Mouse (Mus musculus) R1 (cell line): ENCODE measurements at regions not wholly inside any gene's neighbourhood (a gene's known extent, or its start where the extent isn't known, plus 50 kb on each side); places are given as distances from the start of the nearest gene placed in this dataset.

Experiments
- DNase-seq: peaks from one replicate; pipeline ENCODE4 v3.0.0-alpha.2; 2018; ENCODE audit warnings: low read depth, low spot score

DNA sequence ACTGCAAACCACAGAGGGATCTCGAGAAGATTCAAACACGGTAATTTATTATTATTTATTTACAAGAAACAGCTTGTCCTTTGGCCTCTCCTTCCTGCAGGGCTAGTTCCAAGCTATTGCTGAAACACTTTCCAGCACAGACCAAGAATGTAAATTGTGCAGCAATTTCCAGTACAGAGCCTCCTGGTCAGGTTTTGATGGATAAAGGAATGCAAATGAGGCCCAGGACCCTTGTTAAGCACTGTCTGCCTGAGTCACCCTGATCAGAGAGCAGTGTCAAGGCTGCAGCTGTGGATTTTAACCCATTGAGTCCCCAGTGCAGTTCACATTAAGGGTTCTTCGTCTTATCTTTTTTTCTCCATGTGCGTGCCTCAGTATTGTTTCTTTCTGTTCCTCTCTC lies 142.3 kb upstream of the Zkscan2 start:
- peak; percentile 31 for DNase-seq

DNA sequence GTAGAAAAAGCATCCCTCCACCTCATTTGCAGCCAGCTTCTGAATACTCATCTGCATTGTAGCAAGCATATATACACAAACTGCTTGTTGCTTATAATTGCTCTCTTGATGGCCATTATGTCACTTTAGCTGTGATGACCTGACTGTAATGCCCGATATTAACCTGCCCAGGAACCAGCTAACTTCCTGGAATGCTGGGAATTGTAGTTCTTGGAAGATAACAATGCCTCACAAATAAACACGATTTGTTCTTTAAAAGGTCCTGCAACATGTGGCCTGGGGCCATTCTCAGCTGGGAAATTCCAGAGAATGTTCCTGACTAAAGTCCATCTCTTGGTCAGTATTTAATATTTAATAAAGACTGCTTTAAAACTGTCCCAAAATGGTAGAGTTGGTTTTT lies 143.2 kb upstream of the Zkscan2 start:
- no peak for DNase-seq

DNA sequence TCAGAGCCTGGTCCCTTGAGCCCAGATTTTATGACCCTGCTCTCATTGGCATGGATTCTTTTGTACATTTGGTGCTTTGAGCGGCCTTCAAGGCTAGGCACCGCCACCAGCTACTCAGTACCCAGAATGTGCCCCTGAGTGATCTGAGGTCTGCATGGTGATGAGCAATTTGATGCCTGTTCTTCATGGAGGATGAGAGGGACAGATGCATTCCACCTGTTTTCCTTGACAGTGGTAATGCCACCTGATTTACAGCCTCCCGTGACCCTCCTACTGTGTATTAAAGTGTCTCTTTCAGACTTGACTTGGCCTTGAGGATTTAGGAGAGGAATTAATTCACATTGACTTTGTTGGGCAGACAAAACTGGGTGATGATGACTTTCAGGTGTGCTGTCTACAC lies 145.3 kb upstream of the Zkscan2 start:
- no peak for DNase-seq

DNA sequence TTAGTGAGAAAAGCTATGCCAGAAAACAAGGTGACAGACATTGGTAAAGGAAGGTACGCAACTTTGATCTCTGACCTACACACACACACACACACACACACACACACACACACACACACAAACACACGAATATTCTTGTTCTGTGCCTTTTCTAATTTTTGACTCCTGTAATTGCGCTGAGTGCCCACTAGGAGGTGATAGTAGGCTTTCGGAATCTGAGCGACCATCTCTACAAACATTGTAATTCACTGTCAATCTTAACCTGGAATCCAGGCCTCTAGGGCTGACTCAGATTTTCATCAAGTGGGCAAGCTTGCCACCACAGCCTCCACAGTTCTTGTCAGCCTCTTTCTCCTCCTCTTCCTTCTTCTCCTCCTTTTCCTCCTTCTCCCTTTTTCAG lies 165.2 kb upstream of the Zkscan2 start:
- DNase-seq = peak; percentile 22

DNA sequence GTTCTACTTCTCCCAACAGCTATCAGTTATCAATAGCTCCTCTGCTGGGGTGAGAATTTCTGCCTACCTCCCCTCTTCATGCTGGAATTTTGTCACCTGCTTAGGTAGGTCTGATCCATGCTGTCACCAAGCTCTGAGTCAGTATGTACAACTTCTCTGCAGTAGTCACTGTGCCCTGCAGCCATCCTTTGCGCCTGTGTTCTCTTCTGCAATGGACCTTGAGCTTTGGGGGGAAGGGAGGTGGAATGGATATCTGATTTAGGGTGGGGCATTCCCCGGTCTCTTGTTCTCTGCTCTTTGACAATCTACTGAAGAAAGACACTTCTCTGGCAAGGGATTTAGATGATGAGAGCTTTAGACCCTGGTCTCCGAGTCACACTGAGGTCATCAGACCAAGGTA lies 184.5 kb upstream of the Zkscan2 start:
- no peak for DNase-seq

DNA sequence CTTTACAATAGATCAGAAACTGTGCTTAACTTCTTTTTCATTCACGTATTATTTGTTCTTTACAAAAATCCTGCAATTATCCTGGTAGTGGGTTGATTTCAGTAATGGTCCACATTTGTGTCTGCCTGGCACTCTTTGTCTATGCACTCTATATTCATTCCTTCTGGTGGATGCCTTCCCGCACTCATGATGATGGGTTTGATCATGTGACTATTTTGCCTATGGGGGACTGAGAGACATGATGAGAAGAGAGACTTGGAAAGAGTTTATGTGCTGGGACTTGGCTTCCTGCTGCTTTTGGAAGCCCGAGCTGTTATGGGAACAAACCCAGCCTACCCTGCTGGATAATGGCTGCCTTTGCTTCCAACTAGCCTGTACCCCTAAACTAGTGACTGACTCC lies 186.3 kb upstream of the Zkscan2 start:
- DNase-seq = no peak

DNA sequence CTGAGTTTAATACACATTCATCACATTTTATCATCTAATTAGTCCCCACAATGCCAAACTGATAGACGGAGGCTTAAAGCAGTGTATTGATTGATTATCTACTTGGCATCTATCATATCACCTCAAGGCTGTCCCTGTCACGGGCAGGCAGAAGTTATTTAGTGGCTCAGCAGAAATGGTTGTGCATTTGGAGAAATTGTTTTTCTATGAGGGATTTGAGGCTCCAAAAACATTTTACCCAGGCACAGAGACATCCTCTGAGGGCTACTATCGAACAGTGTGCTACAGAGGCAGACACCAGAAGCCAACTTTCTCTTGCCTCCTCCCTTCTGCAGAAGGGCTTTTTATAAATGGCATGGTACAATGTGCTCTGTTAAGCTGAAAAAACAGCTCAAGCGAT lies 230.8 kb upstream of the Zkscan2 start:
- no peak for DNase-seq

DNA sequence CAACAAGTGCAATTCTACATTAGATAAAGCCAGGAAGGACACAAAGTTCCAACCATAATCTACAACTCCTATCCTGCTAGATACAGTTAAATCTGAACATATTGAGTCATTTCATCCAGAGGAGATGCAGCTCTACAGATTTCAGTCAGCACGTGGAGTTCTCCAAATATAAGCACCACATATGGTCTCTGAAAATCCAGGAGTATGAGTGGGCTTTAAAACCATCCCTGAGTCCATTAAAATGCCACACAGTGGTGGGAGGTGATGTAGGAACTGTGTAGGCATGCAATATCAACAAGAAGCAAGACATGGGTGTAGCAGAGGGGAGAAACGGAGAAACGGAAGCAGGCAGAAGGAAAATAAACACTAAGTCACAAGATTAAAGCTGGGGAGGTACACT lies 232.8 kb upstream of the Zkscan2 start:
- no peak for DNase-seq

DNA sequence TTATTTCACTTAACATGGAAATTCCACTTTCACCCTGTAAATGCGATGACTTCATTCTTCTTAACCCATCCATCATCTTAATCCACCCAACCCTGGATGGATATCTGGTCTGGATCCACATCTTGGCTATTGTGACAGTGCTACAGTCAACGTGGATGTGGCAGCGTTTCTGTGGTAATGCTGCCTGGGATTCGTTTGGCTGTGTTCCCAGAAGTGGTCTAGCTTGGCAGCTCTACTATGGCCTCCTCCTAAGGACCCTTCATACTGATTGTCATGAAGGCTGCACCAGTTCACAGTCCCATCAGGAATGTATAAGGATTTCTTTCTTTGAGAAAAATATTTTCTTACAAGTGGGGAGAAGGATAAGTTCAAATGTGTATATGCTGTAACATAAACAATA lies 234.7 kb upstream of the Hs3st4 start:
- DNase-seq = no peak

DNA sequence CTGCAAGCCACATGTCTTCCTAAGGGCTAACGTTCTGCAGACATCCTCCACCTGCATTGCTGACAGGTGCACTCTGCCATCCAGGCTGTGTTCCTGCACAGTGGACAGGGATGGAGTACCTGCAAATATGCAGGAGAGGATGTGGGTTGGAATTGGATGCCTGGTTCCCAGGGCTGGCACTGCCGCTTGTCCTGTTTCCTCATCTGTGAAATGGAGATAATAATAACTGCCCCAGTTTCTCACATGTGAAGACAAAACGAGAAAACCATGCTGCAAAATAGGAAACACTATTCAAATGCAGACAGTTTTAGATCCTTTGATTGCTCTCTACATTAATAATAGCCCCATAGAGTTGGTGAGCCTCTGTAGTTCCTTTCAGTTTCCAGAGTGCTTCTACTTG lies 229.4 kb upstream of the Hs3st4 start:
- no peak for DNase-seq

DNA sequence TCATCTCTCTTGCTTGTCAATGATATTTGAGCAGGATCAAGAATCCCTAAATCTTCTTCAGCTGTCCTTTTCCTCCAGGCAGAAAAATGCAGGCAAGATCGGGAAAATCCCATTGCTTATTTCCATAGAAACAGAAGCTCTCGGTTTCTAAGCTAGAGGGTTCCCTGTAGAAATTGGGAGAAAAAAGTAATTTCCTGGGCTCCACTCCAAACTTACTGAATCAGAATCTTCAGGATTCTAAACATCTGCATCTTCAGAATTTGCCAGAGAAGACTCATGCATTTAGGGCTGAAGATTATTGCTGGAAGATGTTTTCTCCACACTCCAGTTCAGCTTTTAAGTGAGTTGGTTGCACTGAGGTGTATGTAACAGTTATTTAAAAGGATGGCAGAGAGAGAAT lies 187.6 kb upstream of the Hs3st4 start:
- DNase-seq = no peak

DNA sequence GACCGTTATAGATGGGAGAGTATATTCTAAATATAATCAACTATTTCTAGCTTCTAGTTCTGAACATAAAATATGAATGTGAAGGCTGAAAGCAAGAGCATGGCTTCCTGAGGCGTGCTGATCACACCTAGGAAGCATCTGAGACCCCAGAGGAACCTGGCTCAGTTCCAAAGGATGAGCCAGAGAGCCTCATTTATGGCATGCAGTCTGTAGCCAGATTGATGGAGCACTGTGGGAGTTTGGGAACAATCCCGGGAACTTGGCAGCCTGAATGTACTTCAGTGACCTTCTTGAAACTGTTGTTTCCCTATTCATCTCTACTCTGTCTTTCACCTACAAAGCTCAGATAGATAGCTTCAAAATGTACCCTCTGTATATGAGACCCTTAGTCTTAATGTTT lies 186.6 kb upstream of the Hs3st4 start:
- DNase-seq = no peak

DNA sequence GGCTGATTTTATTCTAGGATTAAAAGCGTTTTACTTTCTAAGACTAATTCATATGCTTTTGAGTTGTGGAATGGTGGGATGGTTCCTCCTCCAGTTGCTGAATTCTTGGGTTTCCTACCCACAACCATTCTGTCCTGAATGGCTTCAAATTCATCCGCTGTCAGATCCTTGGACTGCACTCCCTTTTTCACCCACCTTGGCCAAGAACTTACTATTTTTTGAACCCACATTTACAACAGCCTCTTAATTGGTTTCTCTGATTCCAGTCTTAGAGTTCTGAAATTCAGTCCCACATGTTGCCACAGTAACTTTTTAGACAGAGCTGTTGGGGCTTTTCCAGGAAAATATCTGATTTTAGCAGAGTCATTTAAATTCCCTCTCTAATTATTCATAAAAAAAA lies 177.0 kb upstream of the Hs3st4 start:
- DNase-seq = no peak

DNA sequence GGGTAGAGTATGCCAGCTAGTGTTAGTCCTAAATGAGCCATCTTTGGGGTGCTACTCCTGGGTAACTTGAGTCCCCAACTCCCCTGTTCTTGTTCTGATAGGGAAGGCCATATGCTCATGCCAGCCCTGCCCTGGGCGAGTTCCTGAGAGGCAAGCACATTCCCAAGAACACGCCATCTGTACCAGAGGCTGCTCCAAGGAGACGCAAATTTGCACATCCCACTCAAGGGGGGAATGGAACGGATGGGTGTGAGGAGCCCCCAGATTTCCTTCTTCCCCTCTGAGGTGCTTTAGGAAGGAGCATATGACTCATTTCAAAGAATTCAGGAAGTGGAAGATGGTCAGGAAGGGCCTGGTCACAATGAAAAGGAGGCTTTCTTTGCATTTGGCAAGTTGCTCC lies 158.7 kb upstream of the Hs3st4 start:
- no peak for DNase-seq

DNA sequence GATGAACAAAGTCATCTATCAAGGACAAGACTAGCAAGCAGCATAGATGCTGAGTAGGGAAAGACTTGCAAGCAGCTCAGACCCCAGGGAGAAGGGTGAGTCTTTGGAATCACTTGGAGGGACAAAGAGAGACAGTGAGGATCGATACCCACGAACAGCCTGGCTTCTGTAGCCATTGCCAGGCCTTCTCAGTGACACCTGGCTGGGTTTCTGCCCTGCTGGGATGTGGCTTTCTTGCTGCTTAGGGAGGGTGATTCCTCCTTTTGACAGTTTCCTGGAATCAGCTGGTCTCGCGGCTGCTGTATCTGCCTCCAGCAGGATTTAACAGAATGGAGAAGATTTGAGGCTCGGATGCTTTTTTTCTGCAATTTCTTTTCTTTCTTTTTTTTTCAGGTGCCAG lies 156.3 kb upstream of the Hs3st4 start:
- no peak for DNase-seq

DNA sequence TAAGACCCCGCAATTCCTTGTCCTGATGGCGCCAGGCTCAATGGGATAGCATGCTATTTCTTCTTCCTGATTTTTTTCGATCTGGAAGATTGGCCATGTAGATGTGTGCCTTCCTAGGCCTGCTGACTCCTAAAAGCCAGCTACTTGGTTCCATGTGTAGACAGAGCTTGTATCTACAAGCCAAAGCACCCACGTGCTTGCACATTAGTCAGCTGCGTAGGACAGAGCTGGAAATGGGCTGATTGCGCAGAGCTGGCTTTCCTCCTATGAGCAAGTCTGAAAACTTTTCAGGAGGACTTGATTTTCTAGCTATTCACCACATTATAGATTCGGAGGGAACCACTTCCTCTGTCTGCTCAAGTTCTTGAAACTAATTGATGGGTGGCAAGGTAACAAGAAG lies 140.1 kb upstream of the Hs3st4 start:
- no peak for DNase-seq

DNA sequence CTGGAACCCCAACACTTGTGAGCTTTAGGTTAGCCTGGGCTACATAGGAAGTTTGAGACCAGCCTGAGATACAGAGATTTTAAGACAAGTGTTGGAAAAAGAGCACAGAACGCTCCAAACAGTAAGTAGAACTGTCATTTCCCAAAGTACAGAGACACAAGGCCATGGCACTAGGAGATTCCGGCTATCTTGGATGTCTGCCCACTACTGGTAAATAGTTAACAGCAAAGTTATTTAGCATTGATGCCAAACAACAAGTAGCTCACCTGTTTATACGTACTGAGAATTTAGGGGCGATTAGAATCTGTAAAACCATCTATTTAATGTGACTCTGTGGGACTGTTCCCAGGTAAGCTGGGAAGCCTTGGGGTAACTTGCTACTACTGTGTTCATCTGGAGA lies 135.6 kb upstream of the Hs3st4 start:
- DNase-seq = no peak

DNA sequence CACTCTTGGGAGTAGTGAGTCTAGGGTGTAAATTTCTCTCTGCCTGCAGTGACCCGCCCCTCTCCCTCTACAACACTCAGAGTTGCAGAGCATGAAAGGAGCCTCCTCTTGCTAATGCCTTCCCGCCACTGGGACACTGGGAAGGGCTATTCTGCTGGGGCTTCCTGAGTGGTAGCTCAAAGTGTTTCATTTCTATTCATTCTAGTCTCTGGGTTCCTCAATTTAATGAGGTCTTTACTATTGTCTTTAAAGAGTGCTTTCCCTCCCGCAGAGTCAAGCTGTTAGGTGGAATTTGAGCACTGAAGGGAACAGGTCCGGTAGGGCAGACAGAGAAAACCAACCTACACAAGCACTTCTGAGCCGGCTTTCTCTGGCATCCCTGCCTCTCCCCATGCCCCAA lies 134.0 kb upstream of the Hs3st4 start:
- DNase-seq = peak; percentile 87

DNA sequence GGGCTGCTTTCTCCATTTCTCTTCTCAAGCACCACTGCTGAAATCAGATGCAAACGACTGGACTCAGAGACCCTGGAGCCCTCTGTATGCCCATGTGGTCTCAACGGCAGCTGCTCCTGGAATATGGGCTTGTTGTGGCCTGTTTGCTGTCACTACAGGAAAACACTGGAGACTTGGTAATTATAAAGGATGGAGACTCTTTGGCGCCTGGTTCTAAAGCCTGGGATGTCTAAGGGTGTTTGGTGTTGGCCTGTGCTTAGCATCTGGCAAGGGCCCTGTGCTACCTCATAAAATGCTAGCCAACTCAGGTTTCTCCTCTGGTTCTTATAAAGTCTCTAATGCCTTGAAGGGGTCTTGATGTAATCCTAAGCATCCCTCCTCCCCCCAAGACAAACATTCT lies 133.4 kb upstream of the Hs3st4 start:
- peak; percentile 2 for DNase-seq

DNA sequence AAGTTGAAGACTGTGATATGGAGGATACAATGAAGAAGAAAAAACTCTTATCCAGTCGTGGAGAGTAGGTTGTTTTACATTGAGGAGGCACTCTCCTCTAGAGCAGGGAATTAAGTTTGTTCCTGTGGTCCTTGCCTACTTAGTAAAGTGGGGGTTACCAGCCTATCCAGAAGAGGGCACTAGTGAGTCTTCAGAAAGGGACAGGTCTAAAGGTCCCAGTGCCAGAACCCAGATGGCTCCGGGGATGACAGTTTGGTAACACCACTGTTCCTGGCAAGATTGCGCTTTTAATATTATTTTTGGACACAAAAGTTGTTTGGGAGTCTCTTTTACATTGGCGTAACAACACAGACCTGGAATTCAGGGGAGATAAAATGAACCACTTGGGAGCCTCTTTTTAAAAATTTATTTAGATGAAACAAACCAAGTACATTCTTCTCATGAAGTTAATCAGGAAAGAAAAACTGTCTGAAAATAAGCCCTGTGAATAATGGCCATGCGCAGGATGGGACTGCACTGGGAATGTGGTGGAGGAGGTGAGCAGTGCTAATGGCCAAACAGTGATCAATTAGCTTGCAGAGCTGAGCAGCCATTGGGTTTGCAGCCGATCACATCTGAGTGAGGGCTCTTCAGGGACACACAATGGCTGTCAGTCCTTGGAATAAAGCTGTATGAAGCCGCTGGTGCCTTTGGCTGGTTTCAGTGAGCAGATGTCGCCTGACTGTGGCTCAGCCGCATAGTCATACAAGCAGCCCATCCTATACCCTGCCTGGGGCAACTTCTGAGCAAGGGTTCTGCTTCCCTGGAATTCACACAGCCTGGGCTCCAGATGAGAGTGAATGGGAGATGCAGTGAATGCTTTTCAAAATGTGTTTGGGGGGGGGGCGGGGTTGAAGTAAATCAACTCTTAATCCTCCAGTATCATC lies 132.1 kb upstream of the Hs3st4 start:
- DNase-seq = peak; percentile 64

DNA sequence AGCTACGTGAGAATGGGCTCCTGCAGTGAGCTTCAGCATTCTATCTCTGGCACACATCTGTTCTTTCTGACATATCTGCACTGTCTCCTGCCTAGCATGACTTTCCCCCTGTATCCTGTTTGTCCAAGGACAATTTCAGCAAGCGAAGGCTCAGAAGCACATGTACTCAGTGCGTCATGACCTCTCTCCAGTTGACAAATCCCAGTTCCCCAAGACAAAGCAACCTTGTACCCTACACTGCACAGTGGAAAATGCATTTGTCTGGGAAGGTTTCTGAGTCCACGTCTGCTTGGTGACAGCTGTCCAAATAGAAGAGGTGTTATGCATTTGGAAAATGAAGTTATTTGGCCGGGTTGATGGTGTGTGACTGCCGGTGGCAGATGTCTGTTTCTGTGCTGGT lies 125.1 kb upstream of the Hs3st4 start:
- no peak for DNase-seq

DNA sequence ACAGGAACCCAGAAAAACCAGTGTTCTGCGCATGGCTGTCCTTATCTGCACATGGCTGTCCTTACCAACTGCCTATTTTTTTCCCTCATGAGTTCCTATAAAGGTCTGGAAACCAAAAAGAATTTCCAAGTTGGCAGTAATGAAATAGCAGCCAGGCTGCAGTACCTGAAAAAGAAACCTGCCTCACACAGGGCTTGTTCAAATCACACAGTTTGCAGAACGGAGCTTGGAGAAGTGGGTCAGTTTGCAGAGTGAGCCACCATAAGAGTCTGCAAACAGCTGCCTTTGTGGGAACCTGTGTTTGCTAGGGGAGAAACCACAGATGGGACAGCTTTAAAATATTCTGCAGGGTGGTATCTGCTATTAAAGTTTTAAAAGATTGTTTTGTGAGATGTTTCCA lies 121.0 kb upstream of the Hs3st4 start:
- DNase-seq = no peak

DNA sequence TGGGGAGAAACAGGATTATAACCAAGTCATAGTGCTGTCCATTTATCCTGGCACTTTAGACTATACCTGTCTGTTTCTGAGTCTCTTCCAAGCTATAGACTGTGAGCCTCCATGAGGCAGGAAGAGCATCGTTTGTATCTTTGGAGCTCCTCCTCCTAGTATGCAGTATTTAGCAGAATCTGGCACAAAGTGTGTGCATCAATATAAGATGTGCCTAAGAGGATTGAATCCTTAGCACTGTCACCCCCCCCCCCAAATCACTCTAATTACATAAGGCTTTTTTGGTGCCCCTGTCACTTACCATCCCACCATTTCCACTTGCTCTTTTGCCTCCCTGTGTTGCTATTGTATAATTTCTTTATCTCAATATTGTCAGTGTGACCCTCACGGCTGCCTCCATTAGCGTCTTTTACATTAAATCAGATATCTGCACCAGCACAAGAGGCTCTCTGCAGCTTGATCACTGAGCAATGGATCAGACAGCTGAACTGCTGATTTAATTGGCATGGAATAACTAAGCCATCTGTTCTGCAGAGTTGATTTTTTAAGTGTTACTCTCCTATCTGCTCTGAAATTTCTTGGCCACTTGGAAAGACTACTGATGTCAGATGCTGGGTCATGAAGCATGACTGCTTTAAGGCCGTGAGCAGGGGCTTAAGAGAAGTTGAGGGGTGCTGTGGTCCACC lies 85.8 kb upstream of the Hs3st4 start:
- DNase-seq = no peak
